Mouse (Mus musculus): ENCODE data around the gene Mvk. TPM values are rescaled to one million over a fixed set of nuclear protein-coding genes. Genes with fewer than 3 reads are reported as not detected.

Gene Mvk
- polyA plus RNA-seq, 1 experiment from 2014 or later: 57.5 TPM

Small RNA genes within 50 kb of the gene (microRNA-seq; reads per million reads assigned to microRNA genes)
- gene Mir7027: not detected

Other genes starting within 250 kb of the Mvk start
- gene Foxn4, start 170.5 kb upstream of the Mvk start, polyA plus RNA-seq (2015; fragmentation: Nextera tagmentation; extraction: Ambion mirVana): 0.25 and 0.32 TPM in 2 replicates
- 0.38 and 0.59 TPM in 2 replicates for gene Myo1h, start 155.1 kb upstream of the Mvk start, polyA plus RNA-seq (2015; fragmentation: Nextera tagmentation; extraction: Ambion mirVana)
- gene Kctd10, start 63.8 kb upstream of the Mvk start, polyA plus RNA-seq (2015; fragmentation: Nextera tagmentation; extraction: Ambion mirVana): 73.0 and 82.3 TPM in 2 replicates
- gene Ube3b, start 63.7 kb upstream of the Mvk start, polyA plus RNA-seq (2015; fragmentation: Nextera tagmentation; extraction: Ambion mirVana): 40.3 and 42.5 TPM in 2 replicates
- 25.2 and 28.2 TPM in 2 replicates for gene Mmab, start 209 bp upstream of the Mvk start, polyA plus RNA-seq (2015; fragmentation: Nextera tagmentation; extraction: Ambion mirVana)
- 6.1 and 6.8 TPM in 2 replicates for gene Fam222a, start 123.7 kb downstream of the Mvk start, polyA plus RNA-seq (2015; fragmentation: Nextera tagmentation; extraction: Ambion mirVana)
- 0.81 and 1.5 TPM in 2 replicates for gene Trpv4, start 214.2 kb downstream of the Mvk start, polyA plus RNA-seq (2015; fragmentation: Nextera tagmentation; extraction: Ambion mirVana)
- 41.4 and 48.5 TPM in 2 replicates for gene Gltp, start 246.7 kb downstream of the Mvk start, polyA plus RNA-seq (2015; fragmentation: Nextera tagmentation; extraction: Ambion mirVana)

Measured in neural tube, embryonic 13.5 days (tissue).